Mouse (Mus musculus): ENCODE results near the gene Shisa8.
A peak's percentile ranks its signal among the peaks of the same experiment; 100 is the strongest.

The Shisa8 gene

DNA sequence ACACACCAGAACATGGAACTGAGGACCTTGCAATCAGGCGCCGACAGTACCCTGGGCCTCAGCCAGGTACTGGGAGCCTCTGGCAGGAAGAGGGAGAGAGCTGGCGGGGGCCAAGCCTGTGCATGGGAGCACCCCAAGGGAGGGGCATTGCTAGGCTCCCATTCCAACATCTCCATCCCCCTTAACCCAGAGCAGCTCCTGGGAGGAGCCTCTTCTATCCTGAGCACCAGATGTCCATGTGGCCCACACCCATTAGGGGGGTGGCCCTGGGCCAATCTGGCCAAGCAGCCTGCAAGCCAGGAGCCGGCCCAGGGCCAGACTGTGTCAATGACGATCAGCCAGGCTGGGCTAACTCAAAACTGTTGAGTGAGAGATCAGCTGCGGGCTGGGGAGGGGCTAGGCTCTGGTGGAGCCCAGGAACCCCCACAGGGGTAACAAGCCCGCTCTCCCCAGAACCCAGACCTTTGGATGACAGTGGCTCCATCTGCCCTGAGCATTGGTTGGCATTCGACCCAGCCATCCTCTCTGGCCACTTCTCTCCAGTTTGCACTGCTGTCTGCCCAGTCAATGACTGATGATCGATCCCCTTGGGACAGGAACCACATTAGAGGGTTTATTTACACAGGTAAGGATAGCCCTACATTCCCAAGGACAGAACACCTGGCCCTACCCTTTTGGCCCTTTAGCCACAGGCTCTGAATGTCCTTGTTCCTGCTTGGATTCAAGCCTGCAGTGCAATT lies 6.1 kb downstream of the Shisa8 start:
- ATAC-seq (ENCODE audit: insufficient number of reproducible peaks, low FRiP score, low TSS enrichment), result peak; percentile 59

DNA sequence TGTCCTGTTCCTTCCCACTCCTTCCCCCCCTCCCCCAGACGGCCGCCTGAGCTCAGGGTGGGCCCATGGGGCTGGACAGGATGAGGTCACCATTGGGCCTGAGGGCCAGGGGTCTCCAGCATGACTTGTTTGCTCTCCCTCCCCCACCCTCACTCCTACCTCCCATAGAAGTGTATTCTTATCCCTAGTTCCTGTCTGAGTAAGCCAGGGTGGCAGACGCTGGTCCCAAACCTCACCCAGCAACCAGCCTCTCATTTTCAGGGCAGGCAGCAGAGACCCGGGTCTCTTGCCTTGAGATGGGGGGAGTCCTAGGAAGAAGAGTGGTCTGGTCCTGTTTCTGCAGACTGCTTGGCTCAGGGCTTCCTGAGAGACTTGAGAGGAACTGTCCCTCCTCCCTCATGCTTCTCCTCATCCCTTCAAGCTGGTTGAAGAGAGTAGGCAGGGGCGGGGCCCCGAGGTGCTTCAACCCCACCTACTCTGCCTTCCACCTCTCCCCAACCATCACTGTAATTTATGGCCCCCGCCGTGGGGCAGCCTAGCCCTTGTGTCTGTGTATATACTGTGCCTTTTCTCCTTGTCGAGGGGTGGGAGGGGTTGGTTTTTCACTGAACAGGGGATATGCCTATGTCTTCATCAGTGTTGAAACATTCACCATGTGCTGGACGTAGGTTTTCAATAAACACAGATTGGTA lies 7.8 kb downstream of the Shisa8 start:
- no peak for ATAC-seq (ENCODE audit: insufficient number of reproducible peaks, low FRiP score, low TSS enrichment)

DNA sequence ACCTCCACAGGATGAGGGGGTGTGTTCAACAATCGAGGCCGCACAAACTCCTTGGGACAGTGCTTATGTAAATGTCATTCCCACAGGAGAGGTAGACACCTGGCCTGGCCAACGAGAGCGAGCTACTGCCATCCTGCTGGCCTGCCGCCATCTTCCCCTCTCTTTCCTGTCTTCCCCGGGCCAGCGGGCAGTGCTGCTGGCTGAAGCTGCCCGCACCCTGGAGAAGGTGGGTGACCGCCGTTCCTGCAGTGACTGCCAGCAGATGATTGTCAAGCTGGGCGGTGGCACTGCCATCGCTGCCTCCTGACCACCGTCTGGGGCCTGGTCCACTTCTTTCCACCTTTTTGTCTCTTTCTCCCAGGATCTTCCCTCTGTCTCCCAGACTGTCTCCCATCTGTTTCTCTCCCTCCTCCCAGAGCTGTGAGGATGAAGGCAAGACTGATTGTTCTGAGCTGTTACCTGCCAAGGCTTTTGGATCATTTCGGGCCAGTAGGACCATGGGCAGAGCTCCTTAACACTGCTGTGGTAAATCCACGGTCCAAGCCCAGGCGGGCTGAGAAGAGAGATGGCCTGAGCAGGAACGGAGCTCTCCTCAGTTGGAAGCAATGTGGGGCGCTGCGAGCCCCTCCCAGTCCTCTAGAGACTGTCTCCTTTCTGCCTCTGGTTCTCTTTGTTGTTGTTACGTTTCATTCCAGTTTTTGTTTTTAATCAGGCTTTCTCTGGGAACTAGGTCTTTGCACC lies 8.8 kb downstream of the Shisa8 start:
- 0 out of 2 replicates have a peak, but pooled peaks have one; percentile 28 for ATAC-seq (ENCODE audit: insufficient number of reproducible peaks, low FRiP score, low TSS enrichment)

DNA sequence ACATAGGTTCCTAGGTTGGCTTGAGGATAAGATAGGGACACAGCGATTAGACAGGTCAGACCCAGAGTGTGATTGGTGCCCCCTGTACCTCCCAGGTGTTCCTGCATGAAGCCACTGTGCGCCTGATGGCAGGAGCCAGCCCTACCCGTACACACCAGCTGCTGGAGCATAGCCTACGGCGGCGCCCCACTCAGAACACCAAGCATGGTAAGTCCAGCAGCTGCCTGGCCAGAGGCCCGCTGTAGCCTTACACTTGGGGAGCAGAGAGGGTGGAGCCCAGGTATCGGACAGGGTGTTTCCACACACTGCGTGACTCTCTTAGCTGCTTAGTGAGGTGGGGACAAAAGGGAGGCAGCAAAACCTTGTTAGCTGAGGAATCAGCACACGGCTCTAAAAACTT lies 9.5 kb downstream of the Shisa8 start:
- ATAC-seq (ENCODE audit: insufficient number of reproducible peaks, low FRiP score, low TSS enrichment), result no peak

DNA sequence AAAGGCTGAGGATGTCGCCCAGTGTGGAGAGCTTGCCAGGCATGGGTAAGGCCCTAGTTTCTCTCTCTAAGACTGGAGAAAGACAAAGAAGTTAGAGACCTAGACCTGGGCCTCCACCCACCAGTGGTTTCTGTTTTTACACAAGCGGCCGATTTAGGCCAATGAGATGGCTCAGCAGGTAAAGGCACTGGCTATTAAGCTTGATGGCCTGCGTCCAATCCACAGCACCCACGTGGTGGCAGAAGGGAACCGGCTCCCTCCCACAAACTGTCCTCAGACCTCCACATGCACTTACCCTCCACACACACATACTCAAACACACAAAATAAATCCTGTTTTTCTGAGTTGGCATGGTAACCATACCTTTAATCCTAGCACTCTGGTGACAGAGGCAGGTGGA lies 10.5 kb downstream of the Shisa8 start:
- no peak for ATAC-seq (ENCODE audit: insufficient number of reproducible peaks, low FRiP score, low TSS enrichment)

DNA sequence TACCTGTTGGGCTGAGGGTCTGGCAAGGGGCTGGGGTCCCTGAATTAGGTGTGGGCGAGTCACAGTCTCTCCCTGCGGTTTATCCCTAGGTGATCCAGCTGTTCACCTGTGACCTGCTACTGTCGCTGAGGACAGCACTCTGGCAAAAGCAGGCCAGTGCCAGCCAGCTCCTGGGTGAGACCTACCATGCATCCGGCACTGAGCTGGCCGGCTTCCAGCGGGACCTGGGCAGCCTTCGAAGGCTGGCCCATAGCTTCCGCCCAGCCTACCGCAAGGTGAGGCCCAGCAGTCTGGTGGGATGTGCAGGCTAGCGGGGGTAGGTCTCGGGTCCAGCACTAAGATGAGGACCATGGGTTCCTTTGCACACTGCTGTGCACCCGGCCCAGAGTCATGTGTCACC lies 13.1 kb downstream of the Shisa8 start:
- no peak for ATAC-seq (ENCODE audit: insufficient number of reproducible peaks, low FRiP score, low TSS enrichment)

DNA sequence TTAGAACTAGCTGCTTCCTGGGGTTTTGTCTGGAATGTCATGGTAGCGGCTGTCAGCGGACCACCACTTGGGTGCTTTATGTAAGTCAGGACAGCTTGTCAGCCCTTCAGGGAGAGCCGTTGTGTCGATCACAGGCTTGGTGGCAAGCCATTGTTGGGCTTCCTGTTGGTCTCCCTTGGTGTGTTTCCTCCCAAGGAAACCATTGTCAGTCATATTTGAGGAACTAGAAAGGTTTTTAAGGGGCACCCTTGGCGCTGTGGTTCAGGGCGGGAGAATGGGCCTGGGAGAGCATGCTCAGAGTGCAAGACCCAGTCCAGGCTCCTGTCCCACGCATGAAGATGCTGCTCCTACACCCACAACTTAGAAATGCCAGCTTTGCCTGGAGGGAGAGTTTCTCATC lies 14.3 kb downstream of the Shisa8 start:
- ATAC-seq (ENCODE audit: insufficient number of reproducible peaks, low FRiP score, low TSS enrichment), result no peak

DNA sequence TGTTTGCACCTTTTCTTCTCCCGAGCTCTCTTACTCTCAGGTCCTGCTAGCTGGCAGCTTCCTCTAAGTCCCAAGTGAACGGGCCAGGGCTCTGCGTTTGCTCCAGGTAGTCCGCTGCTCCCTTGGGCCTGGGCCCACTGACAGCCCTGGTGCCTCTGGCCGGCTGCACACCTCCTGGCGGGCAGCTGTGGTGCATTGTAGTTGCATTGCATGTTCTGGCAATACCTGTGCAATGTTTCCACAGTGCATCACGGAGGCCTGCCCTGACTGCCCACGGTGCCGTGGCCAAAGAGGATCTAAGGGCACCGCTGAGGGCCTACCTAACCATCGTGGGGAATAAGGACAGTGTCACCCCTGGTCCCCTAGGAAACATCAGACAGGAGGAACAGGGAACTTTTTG lies 14.7 kb downstream of the Shisa8 start:
- no peak for ATAC-seq (ENCODE audit: insufficient number of reproducible peaks, low FRiP score, low TSS enrichment)

DNA sequence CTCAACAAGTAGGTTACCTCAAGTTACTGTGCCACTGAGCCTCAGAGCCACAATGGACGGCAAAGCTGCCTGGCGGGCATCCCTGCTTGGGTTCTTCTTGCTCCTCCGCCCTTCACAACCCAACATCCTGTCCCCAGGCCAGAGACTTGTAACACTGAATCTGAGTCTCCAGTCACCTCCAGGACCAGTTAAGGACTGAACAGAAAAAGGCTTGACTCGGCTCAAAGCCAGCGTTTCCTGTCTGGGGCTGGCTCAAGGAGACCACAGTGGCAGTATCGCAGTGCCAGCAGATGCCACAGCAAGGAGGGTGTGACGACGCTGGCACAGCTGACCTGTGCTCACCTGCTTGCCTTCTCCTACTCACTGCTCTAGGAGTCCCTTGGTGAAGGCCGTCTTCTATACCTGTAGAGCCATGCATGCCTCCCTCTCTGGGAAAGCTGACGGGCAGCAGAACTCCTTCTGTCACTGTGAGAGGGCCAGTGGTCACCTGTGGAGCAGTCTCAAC lies 15.3 kb downstream of the Shisa8 start:
- no peak for ATAC-seq (ENCODE audit: insufficient number of reproducible peaks, low FRiP score, low TSS enrichment)

DNA sequence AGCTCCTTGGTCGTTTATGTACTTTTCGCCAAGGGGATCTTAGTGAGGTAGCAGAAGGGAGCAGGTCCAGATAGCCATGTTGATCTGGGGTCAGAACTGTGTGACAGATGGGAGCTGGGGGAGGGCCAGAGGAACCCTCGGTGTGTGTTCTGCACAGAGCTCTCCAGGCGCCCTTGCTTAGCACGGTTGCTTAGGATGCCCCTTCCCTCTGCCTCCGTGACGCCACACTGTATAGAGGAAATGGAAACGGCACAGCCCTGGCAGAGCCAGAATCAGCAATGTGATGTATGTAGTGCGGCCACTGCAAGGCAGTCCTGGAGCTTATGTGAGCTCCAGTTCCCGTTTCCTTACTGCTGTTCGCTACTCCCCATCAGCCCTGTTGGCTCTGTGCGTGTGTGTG lies 16.3 kb downstream of the Shisa8 start:
- peak; percentile 55; the same call in 1 of the 2 replicates for ATAC-seq (ENCODE audit: insufficient number of reproducible peaks, low FRiP score, low TSS enrichment)

DNA sequence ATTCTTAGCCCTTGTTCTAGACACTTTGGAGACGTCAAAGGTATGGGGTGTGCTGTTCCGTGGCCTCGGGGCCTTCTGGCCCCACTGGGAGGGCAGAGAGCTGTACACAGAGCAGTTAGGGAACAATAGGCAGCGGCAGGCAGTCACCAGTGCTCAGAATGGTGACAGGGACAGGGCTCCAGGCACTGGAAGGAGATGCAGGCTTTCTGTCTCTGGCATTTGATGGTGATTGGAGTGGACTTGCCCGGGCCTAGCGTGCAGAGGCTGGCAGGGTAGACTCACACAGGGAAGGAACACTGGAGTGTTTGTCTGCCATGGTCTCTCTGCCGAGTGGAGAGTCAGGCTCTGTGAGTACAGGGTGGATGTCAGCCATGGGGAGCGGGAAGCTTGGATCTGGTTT lies 20.0 kb downstream of the Shisa8 start:
- ATAC-seq (ENCODE audit: insufficient number of reproducible peaks, low FRiP score, low TSS enrichment), result no peak

DNA sequence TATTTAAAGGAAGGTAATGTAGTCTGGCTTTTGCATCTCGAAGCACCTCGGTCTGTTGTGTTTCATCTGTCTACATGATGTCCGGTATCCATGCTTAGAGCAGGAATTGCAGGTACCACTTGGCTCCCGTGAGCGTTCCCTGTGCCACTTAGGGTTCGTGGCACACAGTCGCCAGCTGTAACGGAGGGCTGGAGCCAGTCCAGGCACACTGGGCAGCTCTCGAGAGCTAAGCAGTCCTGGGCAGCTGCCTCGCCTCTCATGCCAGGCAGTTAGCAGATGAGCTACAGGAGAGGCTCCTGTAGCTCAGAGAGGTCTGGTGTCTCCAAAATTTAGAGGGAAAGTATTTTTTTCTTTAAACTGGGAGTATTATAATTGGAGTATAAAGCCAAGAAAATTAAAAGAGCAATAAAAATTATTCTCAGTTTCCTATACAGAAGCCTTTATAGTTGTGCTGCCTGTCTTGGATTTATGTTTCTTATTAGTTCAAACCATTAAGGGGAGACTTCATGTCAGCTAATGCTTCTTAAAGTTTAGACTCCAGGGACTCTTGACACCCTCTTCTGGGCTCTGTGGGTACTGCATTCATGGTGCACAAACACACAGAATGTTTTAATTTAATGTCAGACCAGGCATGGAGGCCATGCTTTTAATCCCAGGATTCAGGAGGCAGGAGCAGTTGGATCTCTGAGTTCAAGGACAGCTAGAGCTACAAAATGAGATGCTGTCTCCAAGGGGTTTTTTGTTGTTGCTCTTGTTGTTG lies 24.0 kb downstream of the Shisa8 start:
- ATAC-seq (ENCODE audit: insufficient number of reproducible peaks, low FRiP score, low TSS enrichment), result no peak

DNA sequence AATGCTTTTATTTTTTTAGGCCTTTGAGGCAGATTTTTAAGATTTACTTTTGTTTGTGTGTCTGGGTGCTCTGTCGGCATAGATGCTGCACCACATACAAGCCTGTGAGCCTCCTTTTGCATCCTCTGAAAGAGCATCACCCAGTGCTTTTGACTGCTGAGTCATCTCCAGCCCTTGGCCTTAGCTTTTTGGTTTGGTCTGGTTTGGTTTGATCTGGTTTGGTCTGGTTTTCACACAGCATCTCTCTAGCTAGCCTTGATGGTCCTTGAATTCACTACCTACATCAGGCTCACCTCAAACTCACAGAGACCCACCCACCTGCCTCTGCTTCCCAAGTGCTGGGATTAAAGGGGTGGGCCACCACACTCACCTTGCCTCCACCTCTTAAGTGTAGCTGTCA lies 24.7 kb downstream of the Shisa8 start:
- ATAC-seq (ENCODE audit: insufficient number of reproducible peaks, low FRiP score, low TSS enrichment), result no peak

DNA sequence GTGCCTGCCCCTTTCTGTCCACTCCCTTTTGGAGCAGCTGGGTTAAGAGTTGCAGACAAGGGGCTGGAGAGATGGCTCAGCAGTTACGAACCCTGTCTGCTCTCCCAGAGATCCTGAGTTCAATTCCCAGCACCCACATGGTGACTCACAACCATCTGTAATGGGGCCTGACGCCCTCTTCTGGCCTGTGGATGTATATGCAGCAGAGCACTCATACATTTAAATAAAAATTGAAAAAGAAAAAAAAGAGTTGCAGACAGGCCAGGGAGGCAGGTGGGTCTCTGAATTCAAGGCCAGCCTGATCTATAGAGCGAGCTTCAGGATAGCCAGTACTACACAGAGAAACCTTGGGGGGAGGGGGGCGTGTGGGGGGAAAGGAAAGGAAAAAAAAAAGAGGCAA lies 25.2 kb downstream of the Shisa8 start:
- no peak for ATAC-seq (ENCODE audit: insufficient number of reproducible peaks, low FRiP score, low TSS enrichment)

DNA sequence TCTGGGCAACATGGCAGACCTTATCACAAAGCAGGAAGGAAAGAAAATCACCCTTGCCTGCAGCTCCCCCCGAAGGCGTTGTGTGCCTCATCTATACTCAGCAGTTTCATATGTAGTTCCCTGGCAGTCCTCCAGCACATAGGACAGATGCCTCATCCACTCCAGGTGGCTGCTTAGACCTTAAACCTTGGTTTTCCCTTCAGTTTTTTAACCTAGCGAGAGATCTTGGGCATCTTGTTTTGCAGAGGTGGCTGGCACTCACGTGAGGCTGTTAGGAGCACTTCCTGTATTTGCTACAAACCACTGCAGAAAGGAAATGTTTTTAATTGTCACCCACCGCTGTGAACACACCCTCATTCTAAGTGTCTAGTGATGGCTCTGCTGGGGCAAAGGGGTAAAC lies 25.7 kb downstream of the Shisa8 start:
- ATAC-seq (ENCODE audit: insufficient number of reproducible peaks, low FRiP score, low TSS enrichment), result no peak

DNA sequence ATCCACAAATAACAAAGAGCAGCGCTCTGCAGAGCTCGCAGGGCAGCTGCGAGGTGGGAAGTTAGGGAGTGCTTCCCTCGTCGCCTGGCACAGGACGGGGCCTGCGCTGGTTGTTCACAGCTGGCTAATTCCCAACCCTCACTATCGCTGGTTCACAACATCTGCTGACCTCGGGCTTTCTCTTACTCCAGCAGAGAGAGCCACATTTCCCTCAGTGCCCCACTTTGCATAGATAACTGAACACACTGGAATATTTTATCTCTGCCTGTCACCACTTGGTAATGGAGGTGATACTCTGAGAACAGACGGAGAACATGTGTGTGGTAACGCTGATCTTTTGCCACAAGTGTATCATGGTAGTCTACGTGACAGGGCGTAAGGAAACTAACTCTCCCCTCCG lies 26.5 kb downstream of the Shisa8 start:
- no peak for ATAC-seq (ENCODE audit: insufficient number of reproducible peaks, low FRiP score, low TSS enrichment)

DNA sequence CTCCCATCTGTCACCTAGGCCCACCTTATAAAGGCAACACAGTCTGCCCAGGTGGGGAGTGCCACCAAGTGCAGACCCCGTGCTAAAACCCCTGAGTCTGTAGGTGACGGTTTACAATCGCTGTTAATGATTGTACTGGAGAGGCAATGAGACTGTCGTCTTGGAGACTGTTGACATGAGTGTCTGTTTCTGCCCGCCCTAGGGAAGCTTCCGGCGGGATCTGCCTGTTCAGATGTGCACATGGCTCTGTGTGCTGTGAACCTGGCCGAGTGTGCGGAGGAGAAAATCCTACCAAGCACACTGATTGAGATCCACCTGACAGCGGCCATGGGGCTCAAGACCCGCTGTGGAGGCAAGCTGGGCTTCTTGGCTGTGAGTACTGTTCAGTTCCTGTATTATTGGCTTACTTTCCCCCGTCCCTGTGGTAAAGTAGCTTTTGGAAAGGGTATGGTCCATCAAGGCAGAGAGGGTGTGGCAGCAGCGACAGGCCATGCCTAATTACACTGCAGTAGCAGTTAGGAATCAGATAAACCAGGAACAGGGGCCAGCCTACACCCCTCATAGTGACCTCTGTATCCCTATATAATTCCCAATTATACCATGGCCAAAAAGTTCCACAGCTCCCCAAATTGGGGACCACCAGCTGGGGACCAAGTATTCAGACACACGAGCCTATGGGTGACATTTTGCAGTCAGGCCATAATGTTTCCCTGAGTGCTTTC lies 27.4 kb downstream of the Shisa8 start:
- ATAC-seq (ENCODE audit: insufficient number of reproducible peaks, low FRiP score, low TSS enrichment), result no peak

DNA sequence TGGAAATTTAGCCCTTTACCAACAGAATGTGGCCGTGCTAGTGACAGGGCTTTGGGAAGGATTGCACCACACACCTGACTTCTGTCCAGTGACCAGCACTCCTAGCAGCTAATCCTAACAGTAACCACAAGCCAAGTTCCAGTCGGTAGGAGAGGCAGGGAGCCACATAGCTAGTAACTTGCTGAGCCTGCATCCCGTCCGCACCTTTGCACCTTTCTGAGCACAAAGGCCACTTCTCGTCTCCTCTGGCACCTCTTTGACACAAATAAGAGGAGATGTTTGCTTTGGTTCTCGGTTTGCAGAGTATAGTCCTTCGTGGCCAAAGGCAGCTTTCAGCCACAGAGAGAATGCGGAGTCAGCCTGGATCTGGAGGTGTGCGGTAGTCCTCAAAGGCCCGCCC lies 28.0 kb downstream of the Shisa8 start:
- ATAC-seq (ENCODE audit: insufficient number of reproducible peaks, low FRiP score, low TSS enrichment), result no peak

DNA sequence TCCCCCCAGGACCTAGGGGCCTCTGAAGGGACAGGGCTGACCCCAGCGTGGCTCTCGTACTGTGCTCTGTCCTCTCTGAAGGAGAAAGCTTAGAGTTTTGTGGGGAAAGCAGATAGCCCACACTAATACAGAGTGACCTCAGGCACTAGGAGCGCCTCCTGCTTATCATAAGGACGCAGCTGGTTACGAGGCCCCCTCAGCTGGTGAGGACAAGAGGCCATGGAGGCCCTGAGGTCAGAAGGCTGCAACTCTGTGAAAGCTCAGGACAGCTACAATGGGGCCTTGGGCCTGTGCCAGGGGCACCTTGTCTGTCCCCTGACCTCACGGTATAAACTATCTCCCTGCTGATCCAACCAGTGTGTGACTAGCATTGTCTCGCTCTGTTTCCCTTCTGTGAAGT lies 28.4 kb downstream of the Shisa8 start:
- no peak for ATAC-seq (ENCODE audit: insufficient number of reproducible peaks, low FRiP score, low TSS enrichment)

DNA sequence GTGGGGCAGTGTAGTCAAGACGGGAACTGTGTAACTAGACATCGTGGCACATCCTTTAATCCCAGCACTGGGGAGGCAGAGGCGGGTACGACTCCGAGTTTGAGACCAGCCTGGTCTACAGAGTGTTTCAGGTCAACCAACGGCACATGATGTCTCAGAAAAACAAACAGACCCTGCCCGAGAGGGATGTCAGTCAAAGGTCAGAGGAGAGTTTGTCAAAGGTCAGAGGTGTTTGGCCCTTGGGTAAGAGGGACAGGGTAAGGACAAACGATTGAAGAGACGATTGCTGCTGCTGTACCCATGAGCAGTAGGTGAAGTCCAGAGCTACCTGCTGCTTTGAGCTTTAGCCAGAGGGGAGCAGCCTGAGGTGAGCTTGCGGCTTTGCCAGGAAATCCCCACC lies 29.0 kb downstream of the Shisa8 start:
- no peak for ATAC-seq (ENCODE audit: insufficient number of reproducible peaks, low FRiP score, low TSS enrichment)
